Comparison of ENCODE assay signal across 19 mouse cellular contexts in the genomic region with DNA sequence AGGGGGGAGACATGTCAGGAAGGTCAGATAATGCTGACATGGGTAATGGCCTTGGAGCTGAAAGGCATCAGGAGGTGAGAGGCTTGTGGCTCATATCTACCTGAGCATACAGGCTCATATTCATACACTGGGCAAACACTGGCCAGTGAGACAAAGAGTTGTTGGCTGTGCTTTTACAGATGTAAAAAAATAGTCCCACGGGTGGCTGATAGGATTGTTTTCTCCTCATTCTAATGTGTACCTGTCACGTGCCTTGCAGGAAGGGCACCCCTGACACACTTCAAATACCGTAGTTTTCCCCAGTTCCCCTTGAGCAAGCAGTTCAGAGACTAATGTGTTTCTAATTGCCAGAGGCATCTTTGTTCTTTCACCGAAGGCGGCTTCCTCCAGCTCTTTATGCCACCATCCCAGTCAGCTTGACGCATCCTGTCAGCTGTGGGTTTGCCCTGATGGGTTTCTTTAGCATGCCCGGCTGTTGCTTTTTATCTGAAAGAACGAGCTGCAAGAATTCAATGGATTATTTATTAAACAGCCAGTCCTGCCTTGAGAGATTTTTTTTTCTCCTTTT.
DNase-seq lines count a peak whose midpoint lies in the region; ATAC-seq and TF ChIP-seq lines count a peak whose summit lies in the region.
"Had no signal": no experiment of that assay in that cellular context is flagged by ENCODE, and none has a peak within 500 bp of the region (broad histone marks: within the 10 kb centered on the region; RNA-seq: fewer than 3 reads in every experiment).

No protein-coding gene starts in this region.

- H3K9me3 ChIP-seq in neural tube, embryonic 13.5 days = no peaks in the 10 kb centered on the region
- no peaks in the 10 kb centered on the region for H3K9me3 ChIP-seq in hindbrain, postnatal 0 days (ENCODE audit: low read length)
- H3K9me3 ChIP-seq: heart, embryonic 12.5 days; kidney, embryonic 15.5 days; limb, embryonic 13.5 days; liver, embryonic 15.5 days had no signal

- 16% methylated on average over 8 of the region's 8 CpGs for WGBS in neural tube, embryonic 13.5 days
- 12% methylated on average over 8 of the region's 8 CpGs for WGBS in hindbrain, postnatal 0 days

- ATAC-seq in neural tube, embryonic 13.5 days (ENCODE audit: low read depth) = no peak
- ATAC-seq in hindbrain, postnatal 0 days = no peak
- ATAC-seq: intestine, embryonic 16.5 days; lung, postnatal 0 days had no signal

- no peak overlapping the region for H3K4me3 ChIP-seq in neural tube, embryonic 13.5 days
- H3K4me3 ChIP-seq in hindbrain, postnatal 0 days (ENCODE audit: low read length) = no peak overlapping the region
- H3K4me3 ChIP-seq: heart, embryonic 12.5 days; kidney, embryonic 15.5 days; limb, embryonic 13.5 days; liver, embryonic 15.5 days had no signal

- H3K27ac ChIP-seq in neural tube, embryonic 13.5 days (replicated peaks) = peak overlapping the region; percentile 3
- no peak overlapping the region for H3K27ac ChIP-seq in hindbrain, postnatal 0 days
- H3K27ac ChIP-seq: kidney, embryonic 15.5 days; limb, embryonic 13.5 days; liver, embryonic 15.5 days had no signal

- DNase-seq in embryo, embryonic 10.5 days (ENCODE audit: low spot score) = peak; percentile 15
- no peak for DNase-seq in embryo, embryonic 10 days (ENCODE audit: low spot score)
- no peak for DNase-seq in neural tube, embryonic 10.5 days (ENCODE audit: extremely low spot score, low spot score)
- DNase-seq in hindbrain, postnatal 0 days (ENCODE audit: low spot score) = peak; percentile 40
- peak; percentile 42 for DNase-seq in retina, embryonic 14.5 days (ENCODE audit: low spot score)
- DNase-seq in right cerebral cortex, postnatal 4 days = no peak
- no peak for DNase-seq in adrenal gland, postnatal 25 days
- DNase-seq: cerebellum, adult 11 months; cerebellum, postnatal 14 days; heart, postnatal 36 days; right cerebral cortex, postnatal 14 days; thymus, adult 2 months had no signal

- no peak overlapping the region for H3K4me2 ChIP-seq in neural tube, embryonic 13.5 days
- no peak overlapping the region for H3K4me2 ChIP-seq in hindbrain, postnatal 0 days (ENCODE audit: low read depth, low read length)
- H3K4me2 ChIP-seq: heart, embryonic 12.5 days; kidney, embryonic 15.5 days; limb, embryonic 13.5 days; liver, embryonic 15.5 days had no signal

- H3K9ac ChIP-seq in neural tube, embryonic 13.5 days = no peak overlapping the region
- no peak overlapping the region for H3K9ac ChIP-seq in hindbrain, postnatal 0 days (replicated peaks; ENCODE audit: low read length)
- H3K9ac ChIP-seq: heart, embryonic 12.5 days; kidney, embryonic 15.5 days; limb, embryonic 13.5 days; liver, embryonic 15.5 days had no signal

- TF ChIP-seq CTCF in hindbrain, postnatal 0 days (IDR thresholded peaks at IDR 0.05; ENCODE audit: low read depth) = no peak

- H3K27me3 ChIP-seq in neural tube, embryonic 13.5 days = no peaks in the 10 kb centered on the region
- H3K27me3 ChIP-seq in hindbrain, postnatal 0 days (ENCODE audit: insufficient read depth, low read length) = no peaks in the 10 kb centered on the region
- H3K27me3 ChIP-seq: heart, embryonic 12.5 days; kidney, embryonic 15.5 days; liver, embryonic 15.5 days had no signal

- H3K36me3 ChIP-seq in neural tube, embryonic 13.5 days = no peaks in the 10 kb centered on the region
- H3K36me3 ChIP-seq in hindbrain, postnatal 0 days (ENCODE audit: insufficient read depth, low read length) = no peaks in the 10 kb centered on the region
- H3K36me3 ChIP-seq: heart, embryonic 12.5 days; kidney, embryonic 15.5 days; limb, embryonic 13.5 days; liver, embryonic 15.5 days had no signal

- H3K4me1 ChIP-seq in neural tube, embryonic 13.5 days (replicated peaks) = peaks cover 13% of the 10 kb centered on the region
- no peaks in the 10 kb centered on the region for H3K4me1 ChIP-seq in hindbrain, postnatal 0 days (ENCODE audit: insufficient read depth, low read length)
- H3K4me1 ChIP-seq: limb, embryonic 13.5 days; liver, embryonic 15.5 days had no signal

Comparison
In these comparisons a context has a peak if more than half of its experiments do, and no peak if none do; other contexts are left out.
1. DNase-seq: peak in embryo, embryonic 10.5 days (single experiment), hindbrain, postnatal 0 days (single experiment) and retina, embryonic 14.5 days (single experiment); none in embryo, embryonic 10 days (single experiment), neural tube, embryonic 10.5 days (single experiment), right cerebral cortex, postnatal 4 days (single experiment) and adrenal gland, postnatal 25 days (single experiment).